Mouse (Mus musculus): ENCODE data around the gene Becn1. TPM values are rescaled to one million over a fixed set of nuclear protein-coding genes. Genes with fewer than 3 reads are reported as not detected.
A peak's percentile ranks its signal among the peaks of the same experiment; 100 is the strongest.

The Becn1 gene
- polyA plus RNA-seq, 1 experiment from 2014 or later, result 128 TPM

GRCm38 (mm10) chr11:101314567-101314966 lies 12.5 kb upstream of the Becn1 start:
- 87% methylated on average over 1 of the region's 1 CpGs for WGBS
- Histone ChIP-seq H3K27me3 (replicated peaks) (no peaks in the 10 kb centered on the region), H3K27ac (replicated peaks) (0 out of 2 replicates have a peak overlapping the region, but pooled peaks have one; percentile 8), H3K4me3 (no peak overlapping the region), H3K36me3 (peaks cover 19% of the 10 kb centered on the region), H3K9ac (no peak overlapping the region), H3K4me1 (peaks cover 17% of the 10 kb centered on the region), H3K4me2 (no peak overlapping the region), H3K9me3 (no peaks in the 10 kb centered on the region)
- no peak for ATAC-seq (ENCODE audit: extremely low read depth, insufficient number of reproducible peaks, low FRiP score, low TSS enrichment)

- WGBS, result 53% methylated on average over 3 of the region's 3 CpGs
- no peaks in the 10 kb centered on the region for H3K36me3 ChIP-seq
- peaks cover 7% of the 10 kb centered on the region for H3K4me1 ChIP-seq
- H3K4me2 ChIP-seq, result no peak overlapping the region
- no peaks in the 10 kb centered on the region for H3K9me3 ChIP-seq
- 0 out of 2 replicates have a peak, but pooled peaks cover 6% of the 10 kb centered on the region for H3K27me3 ChIP-seq (replicated peaks)
- ATAC-seq (ENCODE audit: extremely low read depth, insufficient number of reproducible peaks, low FRiP score, low TSS enrichment), result no peak
- H3K27ac ChIP-seq (replicated peaks), result no peak overlapping the region
- H3K4me3 ChIP-seq, result no peak overlapping the region
- no peak overlapping the region for H3K9ac ChIP-seq
These were observed 10.1 kb upstream of the Becn1 start for GRCm38 (mm10) chr11:101312150-101312549.

GRCm38 (mm10) chr11:101311083-101311482 lies 9.0 kb upstream of the Becn1 start:
- Histone ChIP-seq H3K4me3 (no peak overlapping the region), H3K27me3 (replicated peaks) (0 out of 2 replicates have a peak, but pooled peaks cover 10% of the 10 kb centered on the region), H3K4me1 (0 out of 2 replicates have a peak, but pooled peaks cover 2% of the 10 kb centered on the region), H3K9ac (no peak overlapping the region), H3K36me3 (no peaks in the 10 kb centered on the region), H3K4me2 (no peak overlapping the region), H3K9me3 (no peaks in the 10 kb centered on the region), H3K27ac (replicated peaks) (no peak overlapping the region)
- no peak for ATAC-seq (ENCODE audit: extremely low read depth, insufficient number of reproducible peaks, low FRiP score, low TSS enrichment)
- 79% methylated on average over 3 of the region's 3 CpGs for WGBS

GRCm38 (mm10) chr11:101307744-101308143 lies 5.7 kb upstream of the Becn1 start:
- 23% methylated on average over 5 of the region's 5 CpGs for WGBS
- no peak overlapping the region for H3K4me2 ChIP-seq

GRCm38 (mm10) chr11:101301299-101302003 lies 635 bp downstream of the Becn1 start:
- Histone ChIP-seq H3K4me3 (peak overlapping the region; percentile 98), H3K4me1 (peaks cover 15% of the 10 kb centered on the region), H3K36me3 (peaks cover 36% of the 10 kb centered on the region), H3K27ac (replicated peaks) (peak overlapping the region; percentile 42), H3K9ac (peak overlapping the region; percentile 96), H3K27me3 (replicated peaks) (no peaks in the 10 kb centered on the region), H3K9me3 (no peaks in the 10 kb centered on the region), H3K4me2 (peak overlapping the region; percentile 100)
- WGBS, result 8% methylated on average over 26 of the region's 26 CpGs
- ATAC-seq (ENCODE audit: extremely low read depth, insufficient number of reproducible peaks, low FRiP score, low TSS enrichment), result peak; percentile 37; the same call in 1 of the 2 replicates

More at GRCm38 (mm10) chr11:101307744-101308143, 5.7 kb upstream of the Becn1 start:
- ATAC-seq (ENCODE audit: extremely low read depth, insufficient number of reproducible peaks, low FRiP score, low TSS enrichment), result no peak
- H3K27me3 ChIP-seq (replicated peaks), result 0 out of 2 replicates have a peak, but pooled peaks cover 10% of the 10 kb centered on the region
- H3K4me3 ChIP-seq, result no peak overlapping the region
- peak overlapping the region; percentile 19; the same call in 1 of the 2 replicates for H3K9ac ChIP-seq
- no peaks in the 10 kb centered on the region for H3K9me3 ChIP-seq
- H3K27ac ChIP-seq (replicated peaks), result no peak overlapping the region
- no peaks in the 10 kb centered on the region for H3K4me1 ChIP-seq
- no peaks in the 10 kb centered on the region for H3K36me3 ChIP-seq

- H3K9ac ChIP-seq, result peak overlapping the region; percentile 96
- peaks cover 15% of the 10 kb centered on the region for H3K4me1 ChIP-seq
- WGBS, result 58% methylated on average over 7 of the region's 7 CpGs
- peak overlapping the region; percentile 100 for H3K4me2 ChIP-seq
- no peak for ATAC-seq (ENCODE audit: extremely low read depth, insufficient number of reproducible peaks, low FRiP score, low TSS enrichment)
- no peaks in the 10 kb centered on the region for H3K27me3 ChIP-seq (replicated peaks)
- H3K4me3 ChIP-seq, result peak overlapping the region; percentile 98
- H3K9me3 ChIP-seq, result no peaks in the 10 kb centered on the region
- H3K36me3 ChIP-seq, result peaks cover 39% of the 10 kb centered on the region
- no peak overlapping the region for H3K27ac ChIP-seq (replicated peaks)
These were observed 1.2 kb downstream of the Becn1 start for GRCm38 (mm10) chr11:101300881-101301280.

- Histone ChIP-seq H3K27me3 (replicated peaks) (no peaks in the 10 kb centered on the region), H3K9ac (no peak overlapping the region), H3K4me1 (0 out of 2 replicates have a peak, but pooled peaks cover 1% of the 10 kb centered on the region), H3K4me3 (no peak overlapping the region), H3K36me3 (peaks cover 93% of the 10 kb centered on the region), H3K27ac (replicated peaks) (no peak overlapping the region), H3K9me3 (no peaks in the 10 kb centered on the region), H3K4me2 (no peak overlapping the region)
- ATAC-seq (ENCODE audit: extremely low read depth, insufficient number of reproducible peaks, low FRiP score, low TSS enrichment), result no peak
- 90% methylated on average over 8 of the region's 8 CpGs for WGBS
These were observed 6.9 kb downstream of the Becn1 start for GRCm38 (mm10) chr11:101295191-101295590.

- no peak overlapping the region for H3K4me2 ChIP-seq
- WGBS, result 92% methylated on average over 8 of the region's 8 CpGs
- no peak overlapping the region for H3K4me3 ChIP-seq
- no peaks in the 10 kb centered on the region for H3K9me3 ChIP-seq
- H3K36me3 ChIP-seq, result peaks cover 97% of the 10 kb centered on the region
- no peaks in the 10 kb centered on the region for H3K4me1 ChIP-seq
- H3K9ac ChIP-seq, result no peak overlapping the region
- H3K27me3 ChIP-seq (replicated peaks), result no peaks in the 10 kb centered on the region
- ATAC-seq (ENCODE audit: extremely low read depth, insufficient number of reproducible peaks, low FRiP score, low TSS enrichment), result no peak
- no peak overlapping the region for H3K27ac ChIP-seq (replicated peaks)
These were observed 10.9 kb downstream of the Becn1 start for GRCm38 (mm10) chr11:101291231-101291630.

- no peak overlapping the region for H3K4me2 ChIP-seq
- peaks cover 75% of the 10 kb centered on the region for H3K36me3 ChIP-seq
- H3K9ac ChIP-seq, result no peak overlapping the region
- no peak overlapping the region for H3K4me3 ChIP-seq
- 82% methylated on average over 9 of the region's 9 CpGs for WGBS
- ATAC-seq (ENCODE audit: extremely low read depth, insufficient number of reproducible peaks, low FRiP score, low TSS enrichment), result no peak
- no peaks in the 10 kb centered on the region for H3K27me3 ChIP-seq (replicated peaks)
- H3K27ac ChIP-seq (replicated peaks), result no peak overlapping the region
- H3K9me3 ChIP-seq, result no peaks in the 10 kb centered on the region
- no peaks in the 10 kb centered on the region for H3K4me1 ChIP-seq
These were observed 14.8 kb downstream of the Becn1 start for GRCm38 (mm10) chr11:101287306-101287705.

- H3K4me2 ChIP-seq, result no peak overlapping the region
- H3K27ac ChIP-seq (replicated peaks), result no peak overlapping the region
- peaks cover 8% of the 10 kb centered on the region for H3K4me1 ChIP-seq
- H3K36me3 ChIP-seq, result peaks cover 40% of the 10 kb centered on the region
- no peak overlapping the region for H3K4me3 ChIP-seq
- peaks cover 9% of the 10 kb centered on the region; the same call in 1 of the 2 replicates for H3K27me3 ChIP-seq (replicated peaks)
- no peaks in the 10 kb centered on the region for H3K9me3 ChIP-seq
- no peak overlapping the region for H3K9ac ChIP-seq
- no peak for ATAC-seq (ENCODE audit: extremely low read depth, insufficient number of reproducible peaks, low FRiP score, low TSS enrichment)
- WGBS, result 62% methylated on average over 4 of the region's 4 CpGs
These were observed 18.3 kb downstream of the Becn1 start for GRCm38 (mm10) chr11:101283805-101284204.

- 39% methylated on average over 5 of the region's 5 CpGs for WGBS
- H3K4me3 ChIP-seq, result no peak overlapping the region
- peaks cover 31% of the 10 kb centered on the region for H3K36me3 ChIP-seq
- no peak overlapping the region for H3K27ac ChIP-seq (replicated peaks)
- peaks cover 9% of the 10 kb centered on the region; the same call in 1 of the 2 replicates for H3K27me3 ChIP-seq (replicated peaks)
- peaks cover 12% of the 10 kb centered on the region for H3K4me1 ChIP-seq
- H3K4me2 ChIP-seq, result no peak overlapping the region
- no peak for ATAC-seq (ENCODE audit: extremely low read depth, insufficient number of reproducible peaks, low FRiP score, low TSS enrichment)
- no peak overlapping the region for H3K9ac ChIP-seq
- no peaks in the 10 kb centered on the region for H3K9me3 ChIP-seq
These were observed 19.2 kb downstream of the Becn1 start for GRCm38 (mm10) chr11:101282896-101283295.

GRCm38 (mm10) chr11:101280837-101281236 lies 21.2 kb downstream of the Becn1 start:
- Histone ChIP-seq H3K4me3 (no peak overlapping the region), H3K27me3 (replicated peaks) (peaks cover 9% of the 10 kb centered on the region; the same call in 1 of the 2 replicates), H3K4me2 (no peak overlapping the region), H3K27ac (replicated peaks) (no peak overlapping the region), H3K36me3 (peaks cover 32% of the 10 kb centered on the region), H3K9ac (no peak overlapping the region), H3K9me3 (no peaks in the 10 kb centered on the region), H3K4me1 (peaks cover 32% of the 10 kb centered on the region)
- 44% methylated on average over 7 of the region's 7 CpGs for WGBS
- no peak for ATAC-seq (ENCODE audit: extremely low read depth, insufficient number of reproducible peaks, low FRiP score, low TSS enrichment)

All from heart, embryonic 13.5 days (tissue).